Mouse (Mus musculus): ENCODE data around the gene Rnf135. TPM values are rescaled to one million over a fixed set of nuclear protein-coding genes. Genes with fewer than 3 reads are reported as not detected.

Rnf135 gene
- polyA plus RNA-seq, 1 experiment from 2014 or later, result 10.6 TPM

GRCm38 (mm10) chr11:80163362-80164116 lies 20.1 kb upstream of the Rnf135 start:
- H3K4me2 ChIP-seq, result no peak overlapping the region
- no peaks in the 10 kb centered on the region for H3K36me3 ChIP-seq
- no peaks in the 10 kb centered on the region for H3K9me3 ChIP-seq
- no peaks in the 10 kb centered on the region; the same call in 1 of the 2 replicates for H3K27me3 ChIP-seq (replicated peaks)
- H3K9ac ChIP-seq, result no peak overlapping the region
- no peak overlapping the region for H3K4me3 ChIP-seq
- no peak overlapping the region for H3K27ac ChIP-seq (replicated peaks)
- 73% methylated on average over 7 of the region's 7 CpGs for WGBS
- no peaks in the 10 kb centered on the region for H3K4me1 ChIP-seq
- ATAC-seq (ENCODE audit: extremely low read depth, insufficient number of reproducible peaks, low FRiP score, low TSS enrichment), result no peak

DNA sequence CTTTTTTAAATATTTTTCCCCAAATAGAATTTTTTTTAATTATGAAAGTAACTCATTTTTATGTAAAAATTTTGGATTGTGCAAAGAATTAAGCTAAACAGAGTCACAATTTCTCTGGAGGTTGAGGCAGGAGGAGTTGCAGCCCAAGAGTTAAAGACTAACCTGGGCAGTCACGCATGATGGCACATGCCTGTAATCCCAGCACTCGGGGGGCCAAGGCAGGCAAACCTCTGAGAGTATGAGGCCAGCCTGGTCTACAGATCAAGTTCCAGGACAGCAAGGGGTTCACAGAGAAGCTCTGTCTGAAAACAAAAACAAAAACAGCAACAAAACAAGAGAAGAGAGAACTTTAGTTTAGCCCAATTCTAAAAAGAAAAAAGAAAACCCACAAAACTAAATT lies 19.4 kb upstream of the Rnf135 start:
- WGBS, result 57% methylated on average over 2 of the region's 2 CpGs
- no peak overlapping the region for H3K4me3 ChIP-seq

GRCm38 (mm10) chr11:80168121-80168520 lies 15.5 kb upstream of the Rnf135 start:
- Histone ChIP-seq H3K36me3 (no peaks in the 10 kb centered on the region), H3K9me3 (no peaks in the 10 kb centered on the region), H3K4me3 (no peak overlapping the region), H3K27me3 (replicated peaks) (no peaks in the 10 kb centered on the region), H3K4me2 (no peak overlapping the region), H3K27ac (replicated peaks) (no peak overlapping the region), H3K9ac (no peak overlapping the region), H3K4me1 (no peaks in the 10 kb centered on the region)
- 86% methylated on average over 9 of the region's 9 CpGs for WGBS
- no peak for ATAC-seq (ENCODE audit: extremely low read depth, insufficient number of reproducible peaks, low FRiP score, low TSS enrichment)

More for the DNA sequence above, 19.4 kb upstream of the Rnf135 start:
- H3K4me2 ChIP-seq, result no peak overlapping the region
- no peaks in the 10 kb centered on the region for H3K36me3 ChIP-seq
- no peak overlapping the region for H3K27ac ChIP-seq (replicated peaks)
- H3K9ac ChIP-seq, result no peak overlapping the region
- no peaks in the 10 kb centered on the region for H3K9me3 ChIP-seq
- no peaks in the 10 kb centered on the region for H3K27me3 ChIP-seq (replicated peaks)
- H3K4me1 ChIP-seq, result no peaks in the 10 kb centered on the region
- ATAC-seq (ENCODE audit: extremely low read depth, insufficient number of reproducible peaks, low FRiP score, low TSS enrichment), result no peak

GRCm38 (mm10) chr11:80168611-80169249 lies 14.9 kb upstream of the Rnf135 start:
- Histone ChIP-seq H3K27me3 (replicated peaks) (no peaks in the 10 kb centered on the region), H3K36me3 (no peaks in the 10 kb centered on the region), H3K4me1 (no peaks in the 10 kb centered on the region), H3K9ac (no peak overlapping the region), H3K9me3 (no peaks in the 10 kb centered on the region), H3K4me2 (no peak overlapping the region), H3K27ac (replicated peaks) (no peak overlapping the region), H3K4me3 (no peak overlapping the region)
- no peak for ATAC-seq (ENCODE audit: extremely low read depth, insufficient number of reproducible peaks, low FRiP score, low TSS enrichment)
- WGBS, result 64% methylated on average over 4 of the region's 4 CpGs

DNA sequence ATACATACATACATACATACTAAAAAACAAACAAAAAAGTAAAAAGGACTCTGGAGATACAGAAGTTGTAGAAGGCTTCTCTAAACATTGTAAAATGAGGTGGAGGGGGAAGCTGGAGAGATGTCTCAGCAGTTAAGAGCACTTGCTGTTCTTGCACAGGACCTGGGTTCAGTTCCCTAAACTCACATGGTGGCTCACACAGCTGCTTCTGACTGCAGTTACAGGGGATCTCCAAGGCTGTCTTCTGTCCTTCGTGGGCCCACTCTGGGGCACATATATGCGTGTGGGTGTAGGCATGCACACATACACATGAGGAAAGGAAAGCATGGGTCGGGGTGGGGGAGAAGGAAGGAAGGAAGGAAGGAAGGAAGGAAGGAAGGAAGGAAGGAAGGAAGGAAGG lies 14.0 kb upstream of the Rnf135 start:
- no peaks in the 10 kb centered on the region for H3K9me3 ChIP-seq
- H3K27ac ChIP-seq (replicated peaks), result no peak overlapping the region
- no peak for ATAC-seq (ENCODE audit: extremely low read depth, insufficient number of reproducible peaks, low FRiP score, low TSS enrichment)
- H3K4me1 ChIP-seq, result no peaks in the 10 kb centered on the region
- no peaks in the 10 kb centered on the region for H3K27me3 ChIP-seq (replicated peaks)
- H3K36me3 ChIP-seq, result no peaks in the 10 kb centered on the region
- H3K4me2 ChIP-seq, result no peak overlapping the region
- 79% methylated on average over 3 of the region's 3 CpGs for WGBS
- H3K4me3 ChIP-seq, result no peak overlapping the region
- no peak overlapping the region for H3K9ac ChIP-seq

DNA sequence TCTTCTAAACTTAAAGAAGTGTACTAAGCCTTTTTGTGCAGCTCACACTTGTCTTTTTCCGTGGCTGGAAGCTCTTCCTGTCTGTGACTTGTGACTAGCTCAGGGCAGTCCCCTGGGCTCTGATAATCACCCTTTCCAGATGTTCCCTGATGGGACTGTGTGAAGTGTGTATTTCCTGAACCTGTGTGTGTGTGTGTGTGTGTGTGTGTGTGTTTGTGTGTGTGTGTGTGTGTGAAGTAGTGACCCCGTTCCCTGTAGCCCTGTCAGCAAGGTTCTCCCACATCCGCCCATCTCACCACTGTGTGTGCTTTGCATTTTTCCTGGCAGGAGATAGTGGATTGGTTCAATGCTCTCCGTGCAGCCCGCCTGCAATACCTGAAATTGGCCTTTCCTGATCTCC lies 13.3 kb upstream of the Rnf135 start:
- H3K9ac ChIP-seq, result no peak overlapping the region
- H3K4me1 ChIP-seq, result no peaks in the 10 kb centered on the region
- H3K4me2 ChIP-seq, result no peak overlapping the region
- ATAC-seq (ENCODE audit: extremely low read depth, insufficient number of reproducible peaks, low FRiP score, low TSS enrichment), result no peak
- H3K4me3 ChIP-seq, result no peak overlapping the region
- 49% methylated on average over 5 of the region's 5 CpGs for WGBS
- no peaks in the 10 kb centered on the region for H3K27me3 ChIP-seq (replicated peaks)
- H3K27ac ChIP-seq (replicated peaks), result no peak overlapping the region
- no peaks in the 10 kb centered on the region for H3K36me3 ChIP-seq
- H3K9me3 ChIP-seq, result no peaks in the 10 kb centered on the region

DNA sequence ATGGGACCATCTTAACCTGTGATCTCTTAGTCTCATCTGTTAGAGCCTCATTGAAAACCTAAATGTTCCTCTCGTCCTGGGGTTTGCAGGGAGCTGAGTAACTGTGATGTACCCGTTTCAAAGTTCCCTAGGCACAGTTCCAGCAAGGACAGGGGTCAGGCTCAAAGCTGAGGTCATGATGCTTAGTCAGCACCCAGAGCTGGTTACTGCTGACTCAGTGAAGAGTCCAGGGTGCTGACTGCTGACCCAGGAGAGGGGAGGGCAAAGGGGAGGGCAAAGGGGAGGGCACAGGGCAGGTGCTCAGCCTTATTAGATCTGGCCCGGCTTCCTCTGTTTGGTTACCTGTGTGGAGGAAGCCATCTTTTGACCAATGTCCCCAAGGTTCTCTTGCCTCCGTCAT lies 11.8 kb upstream of the Rnf135 start:
- Histone ChIP-seq H3K27ac (replicated peaks) (no peak overlapping the region), H3K9ac (no peak overlapping the region), H3K9me3 (no peaks in the 10 kb centered on the region), H3K4me1 (peaks cover 2% of the 10 kb centered on the region), H3K36me3 (no peaks in the 10 kb centered on the region), H3K27me3 (replicated peaks) (no peaks in the 10 kb centered on the region), H3K4me2 (no peak overlapping the region), H3K4me3 (no peak overlapping the region)
- ATAC-seq (ENCODE audit: extremely low read depth, insufficient number of reproducible peaks, low FRiP score, low TSS enrichment), result no peak
- 58% methylated on average over 4 of the region's 4 CpGs for WGBS

DNA sequence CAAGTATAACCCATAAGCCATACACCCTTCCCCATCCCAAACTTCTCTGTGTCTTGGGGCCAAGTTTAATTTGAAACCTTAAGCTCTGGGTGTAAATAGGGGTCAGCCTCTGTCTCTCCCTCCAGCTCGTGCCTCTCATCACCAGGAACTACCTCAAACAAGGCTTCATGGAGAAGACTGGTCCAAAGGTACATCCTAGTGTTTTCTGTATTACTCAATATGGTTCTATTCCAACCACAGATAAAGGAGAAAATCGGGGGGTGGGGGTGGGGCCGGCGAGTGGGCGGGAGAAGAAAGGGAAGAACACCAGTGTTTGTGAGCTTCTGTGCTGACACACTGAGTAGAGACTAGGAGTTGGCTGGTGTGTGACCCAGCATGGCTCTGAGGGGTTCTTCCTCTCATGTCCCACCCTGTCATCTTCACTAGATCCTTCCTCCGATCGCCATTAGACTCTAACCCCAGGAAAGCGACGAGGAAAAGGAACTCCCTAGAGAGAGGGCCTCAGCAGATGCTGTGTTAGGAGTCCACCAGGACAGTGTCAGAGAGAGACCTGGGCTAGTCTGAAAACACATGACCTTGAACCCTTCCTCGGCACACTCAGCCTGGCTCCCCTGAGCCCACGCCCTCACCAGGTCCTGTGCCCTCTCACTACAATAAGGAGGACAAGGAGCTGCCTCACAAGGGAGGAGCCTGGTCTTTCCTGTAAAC lies 9.5 kb upstream of the Rnf135 start:
- H3K4me1 ChIP-seq, result peaks cover 13% of the 10 kb centered on the region
- no peak overlapping the region for H3K9ac ChIP-seq
- no peaks in the 10 kb centered on the region for H3K36me3 ChIP-seq
- H3K9me3 ChIP-seq, result no peaks in the 10 kb centered on the region
- H3K4me3 ChIP-seq, result no peak overlapping the region
- H3K4me2 ChIP-seq, result no peak overlapping the region
- no peak overlapping the region for H3K27ac ChIP-seq (replicated peaks)
- no peak for ATAC-seq (ENCODE audit: extremely low read depth, insufficient number of reproducible peaks, low FRiP score, low TSS enrichment)
- H3K27me3 ChIP-seq (replicated peaks), result no peaks in the 10 kb centered on the region
- 65% methylated on average over 11 of the region's 11 CpGs for WGBS

DNA sequence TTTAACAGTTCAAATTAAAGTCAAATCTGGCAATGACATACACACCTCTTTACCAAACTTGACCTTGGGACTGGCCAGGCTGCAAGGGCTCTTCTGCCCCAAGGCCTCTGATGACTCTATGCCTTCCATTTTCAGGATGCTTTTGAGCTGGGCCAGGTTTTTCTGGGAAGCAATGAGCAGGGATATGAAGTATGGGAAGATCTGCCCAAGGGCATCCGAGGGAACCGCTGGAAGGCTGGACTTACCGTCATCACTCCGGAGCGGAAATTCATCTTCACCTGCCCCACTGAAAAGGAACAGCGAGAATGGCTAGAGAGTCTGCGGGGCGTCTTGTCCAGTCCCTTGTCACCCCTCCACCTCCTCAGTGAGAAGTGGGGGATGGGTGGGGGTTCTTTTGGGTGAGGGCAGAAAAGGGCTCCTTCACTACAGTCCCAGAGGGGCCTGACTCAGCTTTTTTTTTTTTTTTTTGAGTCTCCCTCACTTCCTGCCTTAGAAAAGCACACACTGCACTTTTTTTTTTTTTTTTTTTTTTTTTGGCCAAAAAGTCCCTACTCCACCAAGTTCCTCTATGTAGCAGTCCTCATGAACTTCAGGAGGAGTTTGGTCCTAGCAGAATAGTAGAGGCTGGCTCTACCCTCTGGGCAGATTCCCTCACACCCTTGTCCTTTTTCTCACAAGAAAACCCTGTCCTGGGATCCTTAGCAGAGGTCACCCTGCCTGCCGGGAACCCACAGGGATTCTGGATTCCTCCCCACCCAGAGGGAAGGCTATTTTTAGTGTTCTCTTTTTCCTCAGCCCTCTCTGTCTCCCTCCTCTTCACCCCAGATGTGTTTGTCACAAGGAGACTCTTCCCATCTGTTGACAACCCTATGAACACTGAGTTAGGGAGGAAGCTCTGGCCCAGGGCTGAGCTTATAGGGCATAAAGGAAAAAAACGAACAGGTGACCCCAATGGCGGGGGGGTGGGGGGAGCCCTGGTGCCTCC lies 6.4 kb upstream of the Rnf135 start:
- ATAC-seq (ENCODE audit: extremely low read depth, insufficient number of reproducible peaks, low FRiP score, low TSS enrichment), result no peak

DNA sequence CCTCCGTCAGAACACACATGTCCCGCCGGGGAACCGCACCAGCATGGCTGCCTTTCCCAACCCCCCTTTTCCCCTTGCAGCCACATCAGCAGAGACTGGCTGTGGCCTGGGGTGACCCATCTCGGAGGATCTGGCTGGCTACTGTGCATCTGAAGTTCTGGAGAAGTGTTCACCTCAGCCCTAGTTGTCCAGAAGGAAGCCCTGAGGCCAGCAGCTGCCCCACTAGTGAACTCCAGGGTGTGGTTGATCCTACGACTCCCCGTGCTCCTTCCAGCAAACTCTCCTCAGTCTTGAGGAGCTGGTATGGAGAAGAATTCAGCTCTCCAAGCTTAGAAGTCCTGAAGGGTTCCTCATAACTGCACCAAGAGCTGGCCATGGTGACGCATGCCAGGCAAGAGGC lies 5.3 kb upstream of the Rnf135 start:
- H3K4me1 ChIP-seq, result peaks cover 13% of the 10 kb centered on the region
- no peak overlapping the region for H3K4me2 ChIP-seq
- whole genome bisulfite sequencing, result 82% methylated on average over 8 of the region's 8 CpGs
- ATAC-seq (ENCODE audit: extremely low read depth, insufficient number of reproducible peaks, low FRiP score, low TSS enrichment), result no peak
- no peak overlapping the region for H3K27ac ChIP-seq (replicated peaks)
- no peak overlapping the region for H3K4me3 ChIP-seq
- no peak overlapping the region for H3K9ac ChIP-seq
- no peaks in the 10 kb centered on the region for H3K9me3 ChIP-seq
- no peaks in the 10 kb centered on the region for H3K36me3 ChIP-seq
- H3K27me3 ChIP-seq (replicated peaks), result no peaks in the 10 kb centered on the region

More for the DNA sequence above, 6.4 kb upstream of the Rnf135 start:
- Histone ChIP-seq H3K4me1 (peaks cover 13% of the 10 kb centered on the region), H3K4me2 (no peak overlapping the region; the same call in 1 of the 2 replicates), H3K27ac (replicated peaks) (0 out of 2 replicates have a peak overlapping the region, but pooled peaks have one; percentile 3), H3K36me3 (no peaks in the 10 kb centered on the region), H3K4me3 (no peak overlapping the region), H3K9ac (peak overlapping the region; percentile 24; the same call in 1 of the 2 replicates), H3K27me3 (replicated peaks) (no peaks in the 10 kb centered on the region), H3K9me3 (no peaks in the 10 kb centered on the region)
- 57% methylated on average over 11 of the region's 11 CpGs for WGBS
